Mouse (Mus musculus) adrenal gland, adult (tissue): ENCODE measurements around the gene 4921511M17Rik.
"Not testable (repeated sequence)": the region's sequence is repeated elsewhere in the genome, so short reads cannot be mapped to it uniquely, and the experiment has no call there.

Source experiments
- DNase-seq, 2 experiments: peaks; one replicate each; pipeline ENCODE4 v3.0.0; 2022 to 2023; ENCODE audit warnings: low spot score in 1 of 2; ENCODE audit not compliant: inconsistent age in 2 of 2

4921511M17Rik gene

GRCm38 (mm10) chrX:154033727-154034126 is at the start of gene 4921511M17Rik:
TSS of gene 4921511M17Rik (minus strand) at chrX:154033827.
- DNase-seq: not testable (repeated sequence)

- not testable (repeated sequence) for DNase-seq
These were observed 21.3 kb upstream of the 4921511M17Rik start, which contains the start of gene Gm10057 for GRCm38 (mm10) chrX:154054939-154055338. TSS of gene Gm10057 (minus strand) at chrX:154055039.

GRCm38 (mm10) chrX:154012540-154012939 is 21.1 kb downstream of the 4921511M17Rik start, which contains the start of gene Samt1:
TSS of gene Samt1 (minus strand) at chrX:154012640.
- DNase-seq: not testable (repeated sequence)

GRCm38 (mm10) chrX:153976914-153977313 is 56.7 kb downstream of the 4921511M17Rik start:
- DNase-seq: not testable (repeated sequence)

- not testable (repeated sequence) for DNase-seq
These were observed 57.2 kb downstream of the 4921511M17Rik start for GRCm38 (mm10) chrX:153976467-153976866.

- peak in 1 of 2 experiments; percentile 32 for DNase-seq
These were observed 59.2 kb downstream of the 4921511M17Rik start for GRCm38 (mm10) chrX:153974450-153974849.
